Mouse (Mus musculus): ENCODE measurements at regions not wholly inside any gene's neighbourhood (a gene's known extent, or its start where the extent isn't known, plus 50 kb on each side); places are given as distances from the start of the nearest gene placed in this dataset.

GRCm38 (mm10) chr13:78717686-78718431 lies 518.3 kb upstream of the Nr2f1 start:
- no peak for DNase-seq (ENCODE audit: low spot score)
- Histone ChIP-seq H3K27me3 (replicated peaks; ENCODE audit: low read depth, poor library complexity, severe bottlenecking) (no peaks in the 10 kb centered on the region), H3K27ac (replicated peaks) (no peak overlapping the region), H3K36me3 (replicated peaks) (no peaks in the 10 kb centered on the region), H3K4me1 (no peaks in the 10 kb centered on the region), H3K4me3 (no peak overlapping the region), H3K9me3 (no peaks in the 10 kb centered on the region)
- WGBS = 66% methylated on average over 4 of the region's 4 CpGs

GRCm38 (mm10) chr13:78717159-78717558 lies 517.6 kb upstream of the Nr2f1 start:
- Histone ChIP-seq H3K27me3 (replicated peaks; ENCODE audit: low read depth, poor library complexity, severe bottlenecking) (no peaks in the 10 kb centered on the region), H3K36me3 (replicated peaks) (no peaks in the 10 kb centered on the region), H3K27ac (replicated peaks) (no peak overlapping the region), H3K4me1 (no peaks in the 10 kb centered on the region), H3K4me3 (no peak overlapping the region), H3K9me3 (no peaks in the 10 kb centered on the region)
- DNase-seq (ENCODE audit: low spot score) = no peak
- WGBS = 69% methylated on average over 1 of the region's 1 CpGs

GRCm38 (mm10) chr13:78704693-78705092 lies 505.1 kb upstream of the Nr2f1 start:
- no peaks in the 10 kb centered on the region for H3K36me3 ChIP-seq (replicated peaks)
- DNase-seq (ENCODE audit: low spot score) = no peak
- H3K27me3 ChIP-seq (replicated peaks; ENCODE audit: low read depth, poor library complexity, severe bottlenecking) = no peaks in the 10 kb centered on the region
- no peak overlapping the region for H3K4me3 ChIP-seq
- H3K27ac ChIP-seq (replicated peaks) = no peak overlapping the region
- no peaks in the 10 kb centered on the region for H3K9me3 ChIP-seq
- WGBS = 93% methylated on average over 1 of the region's 1 CpGs
- no peaks in the 10 kb centered on the region for H3K4me1 ChIP-seq

- WGBS = 48% methylated on average over 3 of the region's 3 CpGs
- H3K4me3 ChIP-seq = no peak overlapping the region
- no peak overlapping the region for H3K27ac ChIP-seq (replicated peaks)
- H3K9me3 ChIP-seq = no peaks in the 10 kb centered on the region
- H3K36me3 ChIP-seq (replicated peaks) = no peaks in the 10 kb centered on the region
- peaks cover 7% of the 10 kb centered on the region for H3K4me1 ChIP-seq
- H3K27me3 ChIP-seq (replicated peaks; ENCODE audit: low read depth, poor library complexity, severe bottlenecking) = no peaks in the 10 kb centered on the region
- DNase-seq (ENCODE audit: low spot score) = peak; percentile 13
These were observed 498.4 kb upstream of the Nr2f1 start for GRCm38 (mm10) chr13:78697814-78698519.

- H3K4me1 ChIP-seq = peaks cover 13% of the 10 kb centered on the region
- peak; percentile 42 for DNase-seq (ENCODE audit: low spot score)
- H3K9me3 ChIP-seq = no peaks in the 10 kb centered on the region
- WGBS = 51% methylated on average over 4 of the region's 4 CpGs
- H3K36me3 ChIP-seq (replicated peaks) = no peaks in the 10 kb centered on the region
- H3K27me3 ChIP-seq (replicated peaks; ENCODE audit: low read depth, poor library complexity, severe bottlenecking) = no peaks in the 10 kb centered on the region
- no peak overlapping the region for H3K4me3 ChIP-seq
- no peak overlapping the region for H3K27ac ChIP-seq (replicated peaks)
These were observed 479.8 kb upstream of the Nr2f1 start for GRCm38 (mm10) chr13:78679255-78679895.

GRCm38 (mm10) chr13:78678241-78678640 lies 478.7 kb upstream of the Nr2f1 start:
- Histone ChIP-seq H3K4me3 (no peak overlapping the region), H3K27me3 (replicated peaks; ENCODE audit: low read depth, poor library complexity, severe bottlenecking) (no peaks in the 10 kb centered on the region), H3K9me3 (no peaks in the 10 kb centered on the region), H3K27ac (replicated peaks) (no peak overlapping the region), H3K36me3 (replicated peaks) (no peaks in the 10 kb centered on the region), H3K4me1 (peaks cover 13% of the 10 kb centered on the region)
- DNase-seq (ENCODE audit: low spot score) = no peak
- 60% methylated on average over 7 of the region's 7 CpGs for WGBS

- WGBS = 89% methylated on average over 7 of the region's 7 CpGs
- Histone ChIP-seq H3K4me1 (0 out of 2 replicates have a peak, but pooled peaks cover 1% of the 10 kb centered on the region), H3K9me3 (no peaks in the 10 kb centered on the region), H3K4me3 (no peak overlapping the region), H3K27ac (replicated peaks) (no peak overlapping the region), H3K27me3 (replicated peaks; ENCODE audit: low read depth, poor library complexity, severe bottlenecking) (no peaks in the 10 kb centered on the region), H3K36me3 (replicated peaks) (no peaks in the 10 kb centered on the region)
- no peak for DNase-seq (ENCODE audit: low spot score)
These were observed 458.7 kb upstream of the Nr2f1 start for GRCm38 (mm10) chr13:78658285-78658684.

- H3K27ac ChIP-seq (replicated peaks) = no peak overlapping the region
- 88% methylated on average over 2 of the region's 2 CpGs for WGBS
- H3K4me1 ChIP-seq = no peaks in the 10 kb centered on the region
- DNase-seq (ENCODE audit: low spot score) = no peak
- H3K36me3 ChIP-seq (replicated peaks) = no peaks in the 10 kb centered on the region
- no peaks in the 10 kb centered on the region for H3K27me3 ChIP-seq (replicated peaks; ENCODE audit: low read depth, poor library complexity, severe bottlenecking)
- no peak overlapping the region for H3K4me3 ChIP-seq
- H3K9me3 ChIP-seq = no peaks in the 10 kb centered on the region
These were observed 457.2 kb upstream of the Nr2f1 start for GRCm38 (mm10) chr13:78656766-78657165.

- Histone ChIP-seq H3K9me3 (no peaks in the 10 kb centered on the region), H3K4me1 (no peaks in the 10 kb centered on the region), H3K4me3 (no peak overlapping the region), H3K27me3 (replicated peaks; ENCODE audit: low read depth, poor library complexity, severe bottlenecking) (no peaks in the 10 kb centered on the region), H3K27ac (replicated peaks) (no peak overlapping the region), H3K36me3 (replicated peaks) (no peaks in the 10 kb centered on the region)
- WGBS = 88% methylated on average over 1 of the region's 1 CpGs
- no peak for DNase-seq (ENCODE audit: low spot score)
These were observed 456.6 kb upstream of the Nr2f1 start for GRCm38 (mm10) chr13:78656196-78656595.

GRCm38 (mm10) chr13:78650824-78651223 lies 451.3 kb upstream of the Nr2f1 start:
- H3K9me3 ChIP-seq = no peaks in the 10 kb centered on the region
- 0 out of 2 replicates have a peak, but pooled peaks cover 3% of the 10 kb centered on the region for H3K4me1 ChIP-seq
- no peaks in the 10 kb centered on the region for H3K27me3 ChIP-seq (replicated peaks; ENCODE audit: low read depth, poor library complexity, severe bottlenecking)
- no peaks in the 10 kb centered on the region for H3K36me3 ChIP-seq (replicated peaks)
- no peak overlapping the region for H3K27ac ChIP-seq (replicated peaks)
- no peak for DNase-seq (ENCODE audit: low spot score)
- H3K4me3 ChIP-seq = no peak overlapping the region
- 91% methylated on average over 1 of the region's 1 CpGs for WGBS

GRCm38 (mm10) chr13:78644556-78644955 lies 445.0 kb upstream of the Nr2f1 start:
- Histone ChIP-seq H3K36me3 (replicated peaks) (no peaks in the 10 kb centered on the region), H3K27me3 (replicated peaks; ENCODE audit: low read depth, poor library complexity, severe bottlenecking) (no peaks in the 10 kb centered on the region), H3K4me3 (no peak overlapping the region), H3K9me3 (no peaks in the 10 kb centered on the region), H3K4me1 (peaks cover 17% of the 10 kb centered on the region), H3K27ac (replicated peaks) (no peak overlapping the region; the same call in 1 of the 2 replicates)
- WGBS = 6% methylated on average over 1 of the region's 1 CpGs
- DNase-seq (ENCODE audit: low spot score) = no peak

- no peaks in the 10 kb centered on the region for H3K36me3 ChIP-seq (replicated peaks)
- H3K27me3 ChIP-seq (replicated peaks; ENCODE audit: low read depth, poor library complexity, severe bottlenecking) = no peaks in the 10 kb centered on the region
- peak overlapping the region; percentile 8; the same call in 1 of the 2 replicates for H3K27ac ChIP-seq (replicated peaks)
- no peak overlapping the region for H3K4me3 ChIP-seq
- WGBS = 0% methylated on average over 3 of the region's 3 CpGs
- peak; percentile 48 for DNase-seq (ENCODE audit: low spot score)
- peaks cover 17% of the 10 kb centered on the region for H3K4me1 ChIP-seq
- no peaks in the 10 kb centered on the region for H3K9me3 ChIP-seq
These were observed 443.5 kb upstream of the Nr2f1 start for GRCm38 (mm10) chr13:78643023-78643422.

GRCm38 (mm10) chr13:78642443-78642729 lies 442.8 kb upstream of the Nr2f1 start:
- Histone ChIP-seq H3K4me3 (no peak overlapping the region), H3K9me3 (no peaks in the 10 kb centered on the region), H3K27ac (replicated peaks) (no peak overlapping the region), H3K27me3 (replicated peaks; ENCODE audit: low read depth, poor library complexity, severe bottlenecking) (no peaks in the 10 kb centered on the region), H3K36me3 (replicated peaks) (no peaks in the 10 kb centered on the region), H3K4me1 (peaks cover 17% of the 10 kb centered on the region)
- 66% methylated on average over 3 of the region's 3 CpGs for WGBS
- DNase-seq (ENCODE audit: low spot score) = no peak

All from embryonic facial prominence, embryonic 10.5 days (tissue).